Mouse (Mus musculus): Measurements from ENCODE around the gene Cercam.
A peak's percentile ranks its signal among the peaks of the same experiment; 100 is the strongest.

The Cercam gene

DNA sequence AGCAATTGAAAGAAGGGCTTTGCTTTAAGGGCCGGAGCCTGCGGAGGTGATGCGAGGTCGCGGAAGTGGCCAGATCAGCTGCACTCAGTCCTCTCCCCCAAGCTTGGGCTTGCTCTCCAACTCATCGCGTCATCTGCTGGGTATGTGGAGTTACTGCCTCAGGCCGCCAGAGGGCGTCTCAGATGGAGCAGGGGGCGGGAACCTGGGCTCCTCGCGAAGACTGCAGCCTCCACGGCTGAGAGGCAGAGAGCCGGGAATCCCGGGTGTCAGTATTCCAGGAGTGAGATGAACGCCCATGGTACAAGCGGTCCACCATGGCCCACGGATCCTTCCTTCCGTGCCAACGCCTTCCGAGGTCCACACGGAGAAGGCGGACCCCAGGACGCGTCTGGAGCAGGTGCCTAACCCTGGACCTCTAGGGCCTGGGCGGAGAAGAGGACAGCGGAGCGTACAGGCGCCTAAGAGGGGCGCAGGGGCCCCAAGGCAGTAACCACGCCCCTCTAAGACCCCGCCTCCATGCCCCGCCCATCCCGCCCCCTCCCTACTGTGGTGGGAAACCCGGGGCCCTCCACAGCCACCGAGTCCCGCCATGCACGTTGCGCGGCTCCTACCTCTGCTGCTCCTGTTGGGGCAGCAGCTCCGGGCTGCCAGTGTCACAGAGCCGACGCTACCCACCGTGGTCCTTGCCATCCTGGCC lies at the start of gene Cercam:
Gene Cercam, plus strand, starts transcription at position 216 of the 697 bp plus-strand sequence.
- peak; percentile 40 for DNase-seq (ENCODE audit: low spot score)

DNA sequence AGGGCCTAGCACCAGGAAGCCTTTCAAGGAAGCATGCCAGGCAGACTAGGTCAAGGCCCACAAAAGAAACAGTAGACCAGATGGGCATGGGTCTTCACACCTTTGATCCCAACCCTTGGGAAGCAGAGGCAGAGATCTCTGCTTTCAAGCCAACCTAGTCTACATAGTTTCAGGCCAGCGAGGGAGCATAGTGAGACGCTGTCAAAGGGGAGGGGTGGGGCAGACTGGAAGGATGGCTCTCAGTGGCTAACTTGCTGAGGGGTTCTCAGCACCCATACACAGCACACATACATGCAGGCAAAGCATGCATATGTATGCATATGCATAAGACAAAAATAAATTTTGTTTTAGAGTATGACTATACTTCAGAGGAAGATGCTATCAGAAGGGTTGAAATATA lies 49.6 kb upstream of the Cercam start:
- DNase-seq (ENCODE audit: low spot score): no peak

DNA sequence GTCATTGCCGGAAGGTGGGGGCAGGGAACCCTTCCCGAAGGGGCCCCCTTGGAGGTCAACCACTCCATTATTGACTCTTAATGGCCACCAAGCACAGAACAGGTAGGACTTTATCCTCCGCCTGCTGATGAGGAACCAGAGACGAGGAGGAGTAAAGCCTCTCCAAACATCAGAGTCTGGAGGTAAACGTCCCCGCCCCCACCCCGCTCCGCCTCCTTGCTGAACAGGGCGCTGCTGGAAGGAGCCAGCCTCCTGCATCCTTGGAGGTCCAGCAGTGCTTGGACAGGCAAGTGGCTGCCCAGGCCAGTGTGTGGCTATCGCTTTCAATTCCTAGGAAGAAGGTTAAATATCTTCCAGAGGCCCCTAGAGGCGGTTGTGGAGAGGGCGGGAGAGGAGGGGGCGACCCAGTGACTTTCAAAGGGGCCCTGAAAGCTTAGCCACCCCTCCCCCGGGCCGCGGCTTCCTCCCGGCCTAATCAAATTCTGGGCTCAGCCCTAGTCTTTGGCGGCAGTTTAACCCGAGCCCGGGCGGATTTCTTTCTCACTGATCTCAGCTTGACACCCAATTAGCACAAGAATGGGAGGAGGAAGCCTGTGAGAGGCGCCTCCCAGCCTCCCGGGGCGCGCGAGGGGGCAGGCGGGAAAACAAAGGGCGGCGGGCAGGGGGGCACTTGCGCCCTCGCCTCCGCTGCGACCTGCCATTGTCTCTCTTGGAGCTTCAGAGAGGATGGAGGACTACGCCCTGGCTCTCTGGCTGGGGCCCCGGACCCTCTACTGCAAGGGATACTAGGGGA lies 48.7 kb upstream of the Cercam start, which contains the start of gene Urm1:
Gene Urm1, plus strand, starts transcription at position 51 of the 793 bp plus-strand sequence.
- DNase-seq (ENCODE audit: low spot score): no peak

DNA sequence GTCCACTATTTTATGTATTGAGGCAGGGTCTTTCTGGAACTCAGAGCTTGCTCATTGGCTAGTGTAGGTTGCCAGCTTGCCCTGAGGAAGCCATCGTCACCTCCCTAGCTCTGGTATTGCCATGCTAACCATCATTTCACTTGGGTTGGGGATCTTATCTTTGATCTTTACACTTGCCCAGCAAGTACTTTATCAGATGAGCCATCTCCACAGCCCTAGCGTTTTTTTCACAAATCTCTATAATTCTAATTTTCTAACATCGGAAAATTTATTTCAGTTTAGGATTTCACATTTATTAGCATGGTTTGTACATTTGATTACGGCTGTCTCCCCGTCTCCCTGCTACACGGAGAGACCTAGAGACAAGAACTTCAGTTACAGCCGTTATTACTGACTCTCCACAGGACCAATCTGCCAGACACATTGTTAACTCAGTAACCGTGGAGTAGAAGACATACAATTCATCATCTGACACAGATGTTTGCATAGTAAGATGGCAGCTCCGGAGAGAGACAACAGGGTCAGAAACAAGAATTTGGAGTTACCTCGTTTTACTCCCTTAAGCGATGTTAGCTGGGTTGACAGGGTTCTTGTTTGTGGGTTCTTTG lies 42.5 kb upstream of the Cercam start:
- DNase-seq (ENCODE audit: low spot score): no peak

DNA sequence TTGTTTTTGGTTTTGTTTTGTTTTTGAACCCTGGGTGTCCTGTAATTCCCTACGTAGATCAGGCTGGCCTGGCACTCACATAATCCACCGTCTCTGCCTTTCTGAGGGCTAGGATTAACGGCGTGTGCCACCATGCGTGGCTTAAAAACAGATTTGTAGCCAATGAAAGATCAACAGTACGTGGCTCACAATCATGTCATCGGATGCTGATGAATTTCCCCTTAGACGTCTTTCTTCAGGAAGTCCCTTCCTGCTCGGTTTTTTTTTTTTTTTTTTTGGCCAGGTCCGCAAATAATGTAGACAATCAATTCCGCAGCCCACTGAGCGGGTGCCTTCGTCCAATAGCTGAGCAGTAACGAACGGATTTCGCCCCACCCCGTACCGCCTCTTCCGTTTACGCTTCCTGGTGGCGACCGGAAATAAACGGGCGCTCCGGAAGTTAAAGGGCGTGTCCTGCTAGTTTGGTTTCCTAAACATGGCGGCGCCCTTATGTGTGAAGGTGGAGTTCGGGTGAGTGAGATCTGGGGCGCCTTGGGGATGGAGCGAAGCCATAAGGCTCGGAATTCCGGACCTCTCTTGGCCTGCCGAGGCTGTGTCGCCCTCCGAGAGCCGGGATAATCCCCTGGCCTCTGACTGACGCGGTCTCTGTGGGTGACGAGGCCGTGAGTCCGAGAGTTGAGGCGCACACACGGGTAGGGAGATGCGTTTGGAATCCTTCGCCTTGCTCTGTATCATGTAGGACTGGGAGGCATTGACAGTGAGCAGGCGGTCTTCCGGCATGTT lies 41.8 kb upstream of the Cercam start:
- DNase-seq (ENCODE audit: low spot score): peak; percentile 90

DNA sequence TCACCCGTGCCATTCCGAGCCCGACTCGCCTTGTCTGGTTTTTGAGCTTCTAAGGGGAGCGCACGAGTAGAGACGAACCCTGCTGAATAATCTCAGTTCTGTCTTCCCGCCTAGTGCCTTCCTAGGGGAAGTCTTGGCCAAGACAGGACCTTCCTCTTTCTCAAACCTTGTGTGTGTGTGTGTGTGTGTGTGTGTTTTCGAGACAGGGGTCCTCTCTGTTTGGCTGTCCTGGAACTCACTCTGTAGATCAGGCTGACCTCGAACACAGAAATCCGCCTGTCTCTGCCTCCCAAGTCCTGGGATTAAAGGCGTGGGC lies 41.3 kb upstream of the Cercam start:
- no peak for DNase-seq (ENCODE audit: low spot score)

DNA sequence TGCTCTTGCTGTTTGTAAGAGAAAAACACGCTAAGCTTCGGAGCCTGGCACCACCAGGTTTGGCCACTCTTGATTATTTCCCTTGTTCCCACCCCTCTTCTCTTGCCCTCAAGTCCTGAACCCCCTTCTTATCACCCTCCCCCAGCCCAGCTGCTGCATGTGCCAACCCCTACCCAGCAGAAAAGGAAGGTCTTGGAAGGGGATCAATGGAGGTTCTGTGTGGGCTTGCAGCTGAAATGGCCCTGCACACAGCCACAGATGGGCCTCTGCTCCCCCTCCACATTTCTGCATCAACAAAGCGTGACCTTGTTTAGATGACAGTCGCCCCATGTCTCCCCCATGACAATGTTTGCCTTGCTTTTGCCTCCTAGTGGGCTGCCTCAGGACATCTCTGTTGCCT lies 37.9 kb upstream of the Cercam start:
- DNase-seq (ENCODE audit: low spot score): no peak

DNA sequence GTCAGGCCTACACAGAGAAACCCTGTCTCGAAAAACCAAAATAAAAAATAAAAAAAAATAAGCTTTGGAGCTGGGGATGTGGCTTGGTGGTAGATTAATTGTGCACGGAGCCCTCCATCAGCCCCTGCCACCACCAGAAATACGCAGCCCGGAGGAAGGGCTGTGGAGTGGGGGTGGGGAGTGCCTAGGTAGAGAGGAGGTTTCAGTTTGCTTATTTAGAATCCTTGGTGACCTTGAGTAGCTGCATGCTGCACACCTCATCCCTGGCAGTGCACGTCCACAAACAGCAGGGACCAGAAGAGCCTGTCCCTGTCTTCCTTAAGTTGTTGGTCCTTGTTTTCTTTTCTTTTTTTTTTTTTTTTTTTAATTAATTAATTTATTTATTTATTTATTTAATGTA lies 35.2 kb upstream of the Cercam start:
- no peak for DNase-seq (ENCODE audit: low spot score)

DNA sequence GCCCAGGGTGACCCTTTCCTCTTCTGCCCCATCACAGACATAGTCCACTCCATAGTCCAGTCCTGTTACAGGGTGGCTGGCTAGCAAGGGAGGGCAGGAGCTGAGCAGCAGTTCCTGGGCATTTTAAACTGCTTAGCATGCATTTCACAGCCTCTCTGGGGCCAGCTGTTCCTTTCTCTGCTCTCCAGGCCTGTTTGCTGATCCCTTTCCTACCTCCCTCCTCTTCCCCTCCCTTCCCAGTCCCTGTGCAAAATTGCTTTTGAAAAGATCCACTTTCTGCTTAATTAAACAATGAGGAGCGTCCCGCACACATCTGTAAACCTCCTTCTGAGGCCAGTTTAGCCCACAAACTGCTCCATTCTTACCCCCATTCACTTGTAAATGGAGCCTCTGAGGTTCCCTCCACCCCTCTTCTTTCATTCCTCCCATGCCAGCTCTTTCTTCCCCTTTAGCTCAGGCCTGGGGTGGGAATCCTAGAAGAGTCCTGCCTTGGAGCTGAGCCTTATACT lies 33.5 kb upstream of the Cercam start:
- no peak for DNase-seq (ENCODE audit: low spot score)

DNA sequence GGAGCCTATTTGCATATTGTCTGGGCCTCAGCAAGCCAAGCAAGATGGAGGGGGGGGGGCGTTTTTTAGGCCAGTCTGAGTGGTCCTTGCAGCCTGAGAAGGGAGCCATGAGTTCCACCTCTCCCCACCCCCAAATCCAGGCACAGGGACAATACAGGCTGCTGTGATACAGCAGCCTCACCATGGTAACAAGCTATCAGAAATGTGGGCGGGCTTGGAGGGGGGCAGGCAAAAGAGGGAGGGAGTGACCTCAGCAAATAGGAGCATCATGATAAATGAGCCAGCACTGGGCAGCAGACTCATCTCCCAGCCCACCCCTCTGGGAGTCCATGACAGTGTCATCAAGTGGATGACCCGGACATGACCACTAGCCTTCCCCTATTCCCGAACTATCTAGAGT lies 29.5 kb upstream of the Cercam start:
- no peak for DNase-seq (ENCODE audit: low spot score)

DNA sequence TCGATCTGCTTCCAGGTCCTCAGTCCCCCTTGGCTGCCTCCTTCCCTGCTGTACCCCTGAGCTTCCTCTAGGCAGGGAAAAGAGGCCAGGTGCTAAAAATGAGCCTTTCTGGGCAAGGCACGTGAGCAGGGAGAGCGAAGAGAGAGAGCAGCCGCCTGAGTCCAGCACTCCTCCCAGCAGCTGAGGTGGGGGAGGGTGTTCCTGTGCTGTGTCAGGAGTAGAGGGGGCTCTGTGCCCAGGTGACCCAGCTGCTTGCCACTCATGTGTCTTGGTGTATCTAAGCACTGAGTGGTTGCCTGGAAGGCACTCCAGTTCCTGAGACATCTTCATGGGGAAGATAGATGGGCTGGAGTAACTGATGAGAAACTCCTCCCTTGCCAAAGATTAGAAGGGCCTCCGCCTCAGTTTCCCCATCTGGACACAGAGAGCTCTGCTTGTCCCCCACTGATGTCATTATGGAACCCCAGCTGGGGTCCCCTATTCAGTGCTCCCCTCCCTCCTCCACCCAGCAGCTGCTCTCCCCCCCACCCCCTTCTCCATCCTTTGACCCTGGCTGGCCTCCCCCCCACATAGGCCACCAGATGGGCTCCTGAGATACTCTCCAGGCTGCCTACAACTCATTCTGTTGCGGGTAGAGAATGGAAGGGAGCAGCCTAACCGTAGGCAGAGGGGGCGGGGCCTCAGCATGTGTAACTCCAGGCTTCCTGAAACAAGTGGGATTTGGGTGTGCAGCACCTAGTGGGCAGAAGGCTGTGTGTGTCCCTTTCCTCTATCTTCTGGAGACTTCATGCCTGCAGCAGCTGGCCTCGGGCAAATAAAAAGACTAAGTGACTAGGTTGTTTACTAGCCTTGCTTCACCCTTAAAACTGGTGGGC lies 25.5 kb upstream of the Cercam start:
- DNase-seq (ENCODE audit: low spot score): no peak

DNA sequence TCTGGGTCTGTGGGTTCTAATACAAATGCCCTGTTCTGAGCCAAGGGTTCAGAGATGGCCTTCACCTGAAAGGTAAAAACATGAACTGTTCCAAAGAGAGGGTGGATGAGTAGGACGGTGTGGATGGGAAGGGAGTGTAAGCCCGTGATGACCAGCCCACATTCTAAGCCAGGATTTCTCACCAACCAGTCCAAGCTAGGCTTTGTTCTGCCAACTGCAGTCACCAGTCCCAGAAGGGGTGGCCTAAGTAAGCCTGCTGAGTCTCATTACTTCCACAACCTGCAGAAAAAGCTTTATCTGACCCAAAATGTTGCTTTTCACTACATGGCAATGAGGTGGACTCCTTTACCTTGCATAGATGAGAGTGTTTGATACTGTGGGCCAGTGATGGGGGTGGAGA lies 24.8 kb upstream of the Cercam start:
- DNase-seq (ENCODE audit: low spot score): no peak

DNA sequence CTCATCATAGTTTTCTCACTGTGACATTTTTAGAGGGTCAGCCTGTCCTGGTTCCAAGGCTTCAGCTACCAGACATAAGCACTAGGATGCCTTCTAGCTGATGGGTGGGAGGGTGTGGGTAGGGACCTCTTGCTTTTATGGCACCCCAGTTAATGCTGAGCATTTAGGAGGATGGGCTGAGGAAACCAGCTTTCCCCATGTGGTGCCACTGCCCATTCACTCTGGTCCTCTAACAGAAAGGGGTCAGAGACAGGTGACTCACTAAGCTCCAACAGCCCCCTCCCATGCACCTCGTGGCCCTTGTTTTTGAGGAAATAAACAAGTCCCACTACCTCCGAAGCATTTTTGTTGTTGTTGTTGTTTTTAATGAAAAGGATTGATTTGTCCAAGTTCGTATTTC lies 24.3 kb upstream of the Cercam start:
- DNase-seq (ENCODE audit: low spot score): no peak

DNA sequence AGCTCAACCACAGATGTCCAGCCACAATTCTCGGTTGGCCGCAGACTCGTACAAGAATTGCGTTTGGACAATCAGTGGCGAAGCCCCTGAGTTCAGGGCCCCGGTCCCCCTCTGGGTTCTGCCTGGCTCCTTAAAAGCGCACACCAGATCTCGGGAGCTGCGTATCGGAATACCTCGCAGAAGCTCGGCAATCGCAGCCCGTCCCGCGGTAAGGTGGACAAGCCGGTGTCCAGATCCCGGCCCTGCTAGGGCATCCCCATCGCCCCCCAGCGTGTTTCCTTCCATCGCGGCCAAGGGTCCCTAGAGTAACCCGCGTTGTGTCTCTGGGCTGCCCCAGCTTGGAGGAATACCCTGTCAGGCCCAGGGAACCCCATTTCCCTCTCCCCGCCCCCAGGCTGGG lies 23.3 kb upstream of the Cercam start:
- no peak for DNase-seq (ENCODE audit: low spot score)

DNA sequence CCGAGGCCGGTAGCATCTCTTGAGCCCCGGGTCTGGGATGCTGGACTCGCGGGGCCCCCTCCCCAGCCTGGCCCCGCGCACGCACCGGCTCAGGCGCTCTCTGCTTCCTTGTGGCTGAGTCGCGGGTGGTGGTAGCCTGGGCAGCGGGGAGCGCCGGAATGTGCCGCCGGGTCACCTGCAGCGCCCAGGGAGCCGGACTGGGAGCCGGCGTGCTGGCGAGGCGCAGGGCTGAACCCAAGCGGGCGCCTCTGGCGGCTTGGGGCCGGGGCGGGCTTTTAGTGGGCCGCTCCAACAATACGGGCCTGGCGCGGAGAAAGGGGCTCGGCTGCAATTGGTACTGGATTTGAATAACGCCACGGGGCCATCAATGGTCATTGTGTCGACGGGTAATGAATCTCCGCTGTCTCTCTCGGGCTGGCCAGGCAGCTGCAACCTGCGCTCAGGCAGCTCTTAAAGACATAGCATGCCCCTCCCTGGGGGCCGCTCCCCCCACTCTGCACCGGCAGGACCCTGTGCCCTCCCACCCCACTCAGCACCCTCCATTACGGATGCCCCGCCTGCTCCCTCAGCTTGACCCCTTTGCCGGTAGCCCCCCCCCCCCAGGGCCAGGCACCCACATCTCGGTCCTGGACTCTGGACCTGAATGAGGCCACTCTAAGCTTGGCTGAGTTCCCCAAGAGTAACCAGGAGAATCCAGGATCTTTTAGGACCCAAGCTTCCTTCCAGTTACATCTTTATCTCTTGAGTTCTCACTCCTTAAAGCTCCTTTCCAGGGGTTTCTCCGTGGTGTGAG lies 22.7 kb upstream of the Cercam start:
- DNase-seq (ENCODE audit: low spot score): no peak

DNA sequence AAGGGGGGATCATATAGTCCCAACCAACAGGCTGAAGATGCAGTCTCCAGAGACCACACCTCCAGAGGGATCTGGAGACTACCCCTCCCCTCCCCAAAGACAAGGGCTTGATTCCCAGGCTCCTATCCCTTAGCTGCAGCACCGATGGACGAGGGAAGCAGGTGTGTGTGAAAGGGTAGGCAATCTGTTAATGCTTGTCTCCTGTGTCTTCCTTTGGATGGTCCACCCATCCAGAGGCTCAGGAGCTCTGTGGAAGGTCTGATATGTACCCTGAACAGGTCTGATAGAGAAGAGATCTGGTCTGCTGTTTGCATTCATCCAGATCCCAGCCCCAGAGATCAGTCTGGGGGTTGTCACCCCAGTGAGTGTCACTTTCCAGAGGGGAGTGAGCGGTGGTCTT lies 22.1 kb upstream of the Cercam start:
- no peak for DNase-seq (ENCODE audit: low spot score)

DNA sequence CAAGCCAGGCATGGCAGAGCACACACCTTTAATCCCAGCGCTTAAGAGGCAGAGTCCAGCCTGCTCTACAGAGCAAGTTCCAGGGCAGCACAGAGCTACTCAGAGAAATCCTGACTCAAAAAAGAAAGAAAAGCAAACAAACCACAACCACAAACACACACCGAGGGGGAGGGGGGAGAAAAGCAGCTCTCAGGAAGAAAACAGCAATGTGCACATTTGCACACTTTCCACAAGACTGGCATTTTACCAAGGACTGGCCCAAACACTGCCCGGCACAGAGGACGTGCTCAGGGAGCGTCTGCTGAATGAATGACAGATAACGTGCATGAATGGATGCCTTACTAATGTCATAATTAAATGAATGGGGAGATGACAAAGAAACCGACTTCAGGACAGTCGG lies 19.9 kb upstream of the Cercam start:
- no peak for DNase-seq (ENCODE audit: low spot score)

DNA sequence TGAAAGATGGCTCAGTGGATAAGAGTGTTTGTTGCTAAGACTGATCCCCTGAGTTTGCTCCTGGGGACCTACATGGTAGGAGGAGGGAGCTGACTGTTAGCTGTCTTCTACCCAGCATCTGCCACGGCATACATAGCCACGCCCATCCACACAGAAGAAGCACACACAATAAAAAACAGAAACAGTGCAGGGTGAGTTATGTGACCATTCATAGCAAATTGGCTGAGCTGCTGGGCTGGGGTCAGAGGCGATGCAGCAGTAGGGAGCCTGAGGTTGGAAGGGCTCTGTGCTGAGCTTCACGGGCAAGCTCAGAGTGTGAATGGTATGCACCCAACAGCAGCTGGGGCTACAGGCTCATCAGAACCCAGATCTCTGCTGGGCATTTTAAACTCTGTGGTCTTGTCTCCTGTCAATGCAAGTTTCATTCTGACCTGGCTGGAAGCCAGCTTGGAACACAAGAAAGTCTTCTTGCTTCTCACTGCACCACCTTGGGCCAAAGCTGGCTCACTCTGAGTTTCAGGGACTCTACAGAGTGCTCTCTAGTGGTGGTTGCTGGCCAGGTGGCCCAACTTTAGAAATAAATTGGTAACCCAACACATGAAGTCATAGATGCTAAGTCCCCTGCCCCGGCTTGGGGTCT lies 19.0 kb upstream of the Cercam start:
- no peak for DNase-seq (ENCODE audit: low spot score)

DNA sequence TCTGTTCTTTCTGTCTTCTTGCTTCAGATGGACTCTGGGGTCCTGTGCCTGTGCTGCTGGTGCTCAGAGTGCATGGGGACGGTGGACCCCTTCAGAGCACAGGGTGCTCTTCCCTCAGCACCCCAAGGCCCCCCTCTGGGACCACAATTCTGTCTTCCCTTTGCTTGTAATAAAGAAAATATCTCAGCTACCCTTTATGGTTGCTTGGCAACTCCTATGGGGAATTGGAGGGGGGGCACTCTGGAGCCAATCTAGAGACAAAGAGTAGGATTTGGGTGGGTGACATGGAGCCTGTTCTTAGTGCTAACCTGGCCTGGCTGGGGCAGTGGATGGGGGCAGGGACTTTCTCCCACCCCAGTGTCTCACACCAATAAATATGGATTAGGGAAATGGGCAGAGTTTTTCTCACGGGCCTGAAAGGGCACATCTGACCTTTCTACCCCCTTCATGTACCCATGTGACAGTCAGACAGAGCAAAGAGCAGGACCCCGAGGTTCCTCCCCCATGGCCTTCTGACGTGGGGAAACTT lies 15.9 kb upstream of the Cercam start:
- no peak for DNase-seq (ENCODE audit: low spot score)

DNA sequence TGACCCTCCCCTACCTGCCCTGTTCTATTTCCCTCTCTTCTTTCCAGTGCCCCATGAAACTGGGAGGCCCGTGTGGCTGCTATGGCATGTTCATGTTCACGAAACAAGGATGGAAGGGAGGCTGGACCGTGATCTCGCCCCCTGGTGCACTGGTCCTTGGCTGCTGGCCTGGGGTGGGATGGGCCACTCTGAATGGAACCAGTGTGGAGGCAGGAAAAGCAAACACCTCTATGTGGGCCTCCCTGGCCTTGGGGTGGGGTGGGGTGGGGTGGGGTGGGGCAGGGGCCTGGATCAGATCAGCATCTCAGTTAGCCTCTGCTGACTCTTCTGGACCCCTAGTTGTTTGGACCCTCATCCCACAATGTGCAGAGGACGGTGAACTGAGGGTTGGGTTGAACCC lies 15.2 kb upstream of the Cercam start:
- no peak for DNase-seq (ENCODE audit: low spot score)
